Mouse (Mus musculus): Measurements from ENCODE around the gene Eif2d.

DNA sequence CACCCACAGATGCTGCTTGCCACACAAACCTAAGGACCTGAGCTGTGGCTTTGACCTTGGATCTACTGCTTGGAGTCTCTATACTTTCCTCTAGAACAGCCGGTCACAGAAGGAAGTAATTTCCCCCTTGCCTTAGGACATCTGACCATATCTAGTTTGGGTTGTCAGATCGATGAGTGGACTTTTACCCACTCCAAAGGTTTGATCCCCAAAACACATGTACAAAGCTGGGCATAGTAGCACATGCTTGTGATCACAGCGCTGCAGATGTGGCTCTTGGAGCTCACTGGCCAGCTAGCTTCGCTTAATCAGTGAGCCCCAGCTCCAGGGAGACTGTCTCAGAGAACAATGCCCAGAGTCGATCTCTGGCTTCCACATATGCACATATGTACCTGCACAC, 55.1 kb downstream of the Eif2d start:
- TF ChIP-seq CTCF (IDR thresholded peaks at IDR 0.05; ENCODE audit: control insufficient read depth, insufficient read depth, insufficient read length) (no peak), USF1 (IDR thresholded peaks at IDR 0.05; ENCODE audit: low read depth) (no peak), FOSL1 (IDR thresholded peaks at IDR 0.05; ENCODE audit: insufficient read depth, low read length, poor library complexity, severe bottlenecking) (no peak), CEBPB (IDR thresholded peaks at IDR 0.05; ENCODE audit: low read depth) (no peak)

Data from C2C12 (cell line).